Mouse (Mus musculus): Measurements from ENCODE around the gene Gm17482. TPM values are rescaled to one million over a fixed set of nuclear protein-coding genes. Genes with fewer than 3 reads are reported as not detected.

Gene Gm17482
- not detected in 2 replicates for polyA plus RNA-seq (2012; rRNA removed)

DNA sequence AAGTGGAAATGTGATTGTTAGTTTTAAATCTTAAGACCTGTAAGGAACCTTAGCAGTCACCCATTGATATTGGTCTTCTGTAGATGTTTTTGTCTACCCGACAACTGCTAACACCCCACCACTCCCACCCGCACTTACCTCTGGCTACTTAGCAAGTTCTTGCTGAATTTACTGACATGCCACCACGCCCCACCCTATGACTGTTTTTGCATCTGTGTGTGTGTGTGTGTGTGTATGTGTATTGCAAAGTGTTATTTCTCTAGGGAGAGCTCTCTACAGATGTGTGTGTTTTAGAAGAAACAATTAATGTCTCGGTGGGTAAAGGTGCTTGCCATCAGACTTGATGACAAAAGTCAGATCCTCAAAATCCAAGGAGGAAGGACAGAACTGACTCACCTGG is at the start of gene Gm17482:
TSS of gene Gm17482 (plus strand) at position 301 of the 400 bp plus-strand sequence.
- no peak within 1 kb of the TSS for H3K4me3 ChIP-seq (ENCODE audit: control insufficient read depth, low read depth, low read length)
- H3K27me3 ChIP-seq (ENCODE audit: control insufficient read depth, insufficient read depth, low read length) = no peaks in the 10 kb centered on the region
- TF ChIP-seq POLR2A (IDR thresholded peaks at IDR 0.05; ENCODE audit: control insufficient read depth, low read depth, low read length) = no peak
- no peak for TF ChIP-seq CTCF (IDR thresholded peaks at IDR 0.05; ENCODE audit: control insufficient read depth, insufficient read depth, insufficient replicate concordance, low read depth, low read length)
- H3K4me1 ChIP-seq (ENCODE audit: control insufficient read depth, insufficient read depth, low read length) = no peaks in the 10 kb centered on the region
- no peak within 1 kb of the TSS for H3K27ac ChIP-seq (ENCODE audit: control insufficient read depth, insufficient read depth, low read depth, low read length)
- no peaks in the 10 kb centered on the region for H3K36me3 ChIP-seq (ENCODE audit: control insufficient read depth, insufficient read depth, low read length)

DNA sequence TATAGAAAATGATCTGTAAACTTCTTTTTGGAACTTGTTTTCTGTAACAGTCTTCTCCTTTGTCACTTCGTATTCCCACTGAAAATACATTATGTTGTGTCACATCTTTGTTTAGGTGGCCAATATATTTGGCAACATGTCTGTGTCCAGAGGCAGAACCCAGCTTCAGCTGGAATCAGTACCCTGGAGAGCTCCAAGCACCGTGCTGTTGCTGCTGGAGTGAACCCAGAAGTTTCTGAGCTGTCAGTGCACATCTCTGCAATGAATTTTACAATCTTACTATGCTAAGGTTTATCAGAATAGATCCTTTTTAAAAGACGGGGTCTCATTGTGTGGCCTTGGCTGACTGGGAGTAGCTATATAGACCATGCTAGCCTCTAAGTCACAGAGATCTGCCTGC is 48.3 kb upstream of the Gm17482 start:
- TF ChIP-seq POLR2A (IDR thresholded peaks at IDR 0.05; ENCODE audit: control insufficient read depth, low read depth, low read length) = no peak
- no peak for TF ChIP-seq CTCF (IDR thresholded peaks at IDR 0.05; ENCODE audit: control insufficient read depth, insufficient read depth, insufficient replicate concordance, low read depth, low read length)
- no peak overlapping the region for H3K27ac ChIP-seq (ENCODE audit: control insufficient read depth, insufficient read depth, low read depth, low read length)
- H3K27me3 ChIP-seq (ENCODE audit: control insufficient read depth, insufficient read depth, low read length) = no peaks in the 10 kb centered on the region
- no peak overlapping the region for H3K4me3 ChIP-seq (ENCODE audit: control insufficient read depth, low read depth, low read length)
- no peaks in the 10 kb centered on the region for H3K36me3 ChIP-seq (ENCODE audit: control insufficient read depth, insufficient read depth, low read length)
- H3K4me1 ChIP-seq (ENCODE audit: control insufficient read depth, insufficient read depth, low read length) = no peaks in the 10 kb centered on the region

DNA sequence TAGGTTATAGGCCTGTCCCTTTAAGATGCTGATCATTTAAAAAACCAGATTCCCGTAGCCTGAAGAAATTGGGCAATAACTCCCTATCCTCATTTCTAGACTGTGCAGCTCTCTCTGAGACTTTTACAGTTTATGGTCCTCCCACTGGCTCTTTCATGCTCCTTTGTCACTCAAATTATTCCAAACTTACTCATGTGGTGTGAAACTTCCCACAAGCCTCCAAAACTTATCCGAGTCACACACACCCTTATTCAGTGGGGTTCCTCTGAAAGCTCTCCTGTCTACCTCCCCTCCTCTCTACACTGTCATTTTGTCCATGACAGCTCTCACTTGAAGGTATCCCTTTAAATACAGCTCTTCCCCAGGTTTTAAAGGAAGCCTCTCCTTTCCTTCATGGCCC is 46.0 kb upstream of the Gm17482 start:
- Histone ChIP-seq H3K27me3 (ENCODE audit: control insufficient read depth, insufficient read depth, low read length) (no peaks in the 10 kb centered on the region), H3K27ac (ENCODE audit: control insufficient read depth, insufficient read depth, low read depth, low read length) (no peak overlapping the region), H3K4me1 (ENCODE audit: control insufficient read depth, insufficient read depth, low read length) (no peaks in the 10 kb centered on the region), H3K36me3 (ENCODE audit: control insufficient read depth, insufficient read depth, low read length) (no peaks in the 10 kb centered on the region), H3K4me3 (ENCODE audit: control insufficient read depth, low read depth, low read length) (no peak overlapping the region)
- TF ChIP-seq POLR2A (IDR thresholded peaks at IDR 0.05; ENCODE audit: control insufficient read depth, low read depth, low read length) (no peak), CTCF (IDR thresholded peaks at IDR 0.05; ENCODE audit: control insufficient read depth, insufficient read depth, insufficient replicate concordance, low read depth, low read length) (no peak)

DNA sequence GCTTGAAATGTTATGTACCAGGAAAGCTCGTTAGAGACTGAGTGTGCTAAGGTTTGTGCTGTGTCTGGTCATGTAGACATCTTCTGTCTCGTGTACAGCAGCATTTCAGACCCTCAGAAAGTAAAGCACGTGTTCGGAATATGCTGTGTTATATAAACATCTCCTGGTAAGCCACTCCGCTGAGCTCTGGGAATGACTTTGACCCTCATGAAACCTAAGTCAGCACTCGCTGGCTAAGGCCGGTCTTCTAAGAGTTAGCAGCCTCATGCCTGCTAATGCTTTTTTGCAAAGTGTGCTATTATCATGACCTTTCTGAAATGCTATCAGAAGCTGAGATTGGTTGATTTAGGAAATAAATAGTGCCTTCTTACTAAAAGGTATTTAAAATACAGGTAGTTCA is 36.0 kb upstream of the Gm17482 start:
- Histone ChIP-seq H3K36me3 (ENCODE audit: control insufficient read depth, insufficient read depth, low read length) (no peaks in the 10 kb centered on the region), H3K27ac (ENCODE audit: control insufficient read depth, insufficient read depth, low read depth, low read length) (no peak overlapping the region), H3K27me3 (ENCODE audit: control insufficient read depth, insufficient read depth, low read length) (no peaks in the 10 kb centered on the region), H3K4me1 (ENCODE audit: control insufficient read depth, insufficient read depth, low read length) (no peaks in the 10 kb centered on the region), H3K4me3 (ENCODE audit: control insufficient read depth, low read depth, low read length) (no peak overlapping the region)
- no peak for TF ChIP-seq CTCF (IDR thresholded peaks at IDR 0.05; ENCODE audit: control insufficient read depth, insufficient read depth, insufficient replicate concordance, low read depth, low read length)
- no peak for TF ChIP-seq POLR2A (IDR thresholded peaks at IDR 0.05; ENCODE audit: control insufficient read depth, low read depth, low read length)

DNA sequence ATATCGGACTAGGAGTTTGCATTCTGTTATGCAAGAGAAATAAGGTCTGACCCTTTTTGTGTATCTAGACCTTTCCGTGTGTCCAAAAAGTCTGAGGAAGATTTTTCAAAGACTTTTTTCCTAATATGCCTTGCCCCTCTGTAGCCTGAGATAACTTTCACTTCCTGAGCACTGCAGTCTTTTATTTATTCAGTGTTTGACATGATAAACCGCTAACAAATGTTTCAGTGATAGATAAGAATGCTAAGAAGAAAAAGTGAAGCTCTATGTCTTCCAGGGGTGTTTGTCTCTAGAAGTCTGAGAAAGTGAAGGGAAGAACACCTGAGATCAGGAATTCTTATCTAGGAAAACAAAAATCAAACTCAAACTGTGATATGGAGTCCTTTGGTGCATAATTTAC is 26.4 kb upstream of the Gm17482 start:
- no peaks in the 10 kb centered on the region for H3K4me1 ChIP-seq (ENCODE audit: control insufficient read depth, insufficient read depth, low read length)
- no peaks in the 10 kb centered on the region for H3K36me3 ChIP-seq (ENCODE audit: control insufficient read depth, insufficient read depth, low read length)
- H3K27ac ChIP-seq (ENCODE audit: control insufficient read depth, insufficient read depth, low read depth, low read length) = no peak overlapping the region
- TF ChIP-seq CTCF (IDR thresholded peaks at IDR 0.05; ENCODE audit: control insufficient read depth, insufficient read depth, insufficient replicate concordance, low read depth, low read length) (no peak), POLR2A (IDR thresholded peaks at IDR 0.05; ENCODE audit: control insufficient read depth, low read depth, low read length) (no peak)
- no peaks in the 10 kb centered on the region for H3K27me3 ChIP-seq (ENCODE audit: control insufficient read depth, insufficient read depth, low read length)
- no peak overlapping the region for H3K4me3 ChIP-seq (ENCODE audit: control insufficient read depth, low read depth, low read length)

DNA sequence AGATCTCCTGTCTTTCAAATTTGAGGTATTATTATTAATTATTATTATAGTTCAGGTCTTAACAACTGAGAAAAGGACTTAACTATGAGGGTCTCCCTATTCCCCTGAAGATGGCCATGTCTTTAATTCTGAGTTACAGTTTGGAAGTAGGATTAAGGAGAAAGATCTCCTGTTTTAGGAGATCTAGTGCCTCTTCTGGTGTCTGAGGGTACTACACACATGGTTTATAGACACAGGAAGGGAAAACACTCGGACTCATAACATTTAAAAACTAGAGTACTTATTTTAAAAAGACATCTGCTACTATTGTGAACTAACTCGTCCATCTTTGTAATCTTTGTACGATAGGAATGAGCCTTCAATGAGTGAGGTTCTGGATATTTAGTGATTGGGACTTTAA is 24.1 kb upstream of the Gm17482 start:
- Histone ChIP-seq H3K4me1 (ENCODE audit: control insufficient read depth, insufficient read depth, low read length) (no peaks in the 10 kb centered on the region), H3K4me3 (ENCODE audit: control insufficient read depth, low read depth, low read length) (no peak overlapping the region), H3K27ac (ENCODE audit: control insufficient read depth, insufficient read depth, low read depth, low read length) (no peak overlapping the region), H3K36me3 (ENCODE audit: control insufficient read depth, insufficient read depth, low read length) (no peaks in the 10 kb centered on the region), H3K27me3 (ENCODE audit: control insufficient read depth, insufficient read depth, low read length) (no peaks in the 10 kb centered on the region)
- TF ChIP-seq POLR2A (IDR thresholded peaks at IDR 0.05; ENCODE audit: control insufficient read depth, low read depth, low read length) (no peak), CTCF (IDR thresholded peaks at IDR 0.05; ENCODE audit: control insufficient read depth, insufficient read depth, insufficient replicate concordance, low read depth, low read length) (no peak)

DNA sequence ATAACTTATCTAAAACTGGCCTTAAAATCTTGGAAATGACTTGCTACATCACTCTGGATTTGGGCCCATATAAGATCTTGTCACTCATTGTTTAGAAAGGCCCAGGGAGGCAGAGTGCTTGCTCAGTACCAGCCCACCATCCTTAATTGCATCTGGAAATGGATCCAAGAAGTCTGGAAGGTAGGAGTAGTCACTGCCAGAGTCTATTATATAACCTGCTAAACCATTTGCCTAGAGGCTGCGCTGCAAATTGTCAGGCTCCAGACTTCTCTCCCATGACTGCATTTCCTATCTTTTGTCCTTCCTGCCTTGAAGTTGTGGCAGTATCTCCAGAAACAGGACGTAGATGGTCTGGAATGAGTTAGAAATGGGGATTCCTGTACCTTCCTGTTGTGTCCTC is 17.0 kb upstream of the Gm17482 start:
- Histone ChIP-seq H3K4me1 (ENCODE audit: control insufficient read depth, insufficient read depth, low read length) (no peaks in the 10 kb centered on the region), H3K4me3 (ENCODE audit: control insufficient read depth, low read depth, low read length) (no peak overlapping the region), H3K27ac (ENCODE audit: control insufficient read depth, insufficient read depth, low read depth, low read length) (no peak overlapping the region), H3K27me3 (ENCODE audit: control insufficient read depth, insufficient read depth, low read length) (no peaks in the 10 kb centered on the region), H3K36me3 (ENCODE audit: control insufficient read depth, insufficient read depth, low read length) (no peaks in the 10 kb centered on the region)
- no peak for TF ChIP-seq POLR2A (IDR thresholded peaks at IDR 0.05; ENCODE audit: control insufficient read depth, low read depth, low read length)
- TF ChIP-seq CTCF (IDR thresholded peaks at IDR 0.05; ENCODE audit: control insufficient read depth, insufficient read depth, insufficient replicate concordance, low read depth, low read length) = no peak

DNA sequence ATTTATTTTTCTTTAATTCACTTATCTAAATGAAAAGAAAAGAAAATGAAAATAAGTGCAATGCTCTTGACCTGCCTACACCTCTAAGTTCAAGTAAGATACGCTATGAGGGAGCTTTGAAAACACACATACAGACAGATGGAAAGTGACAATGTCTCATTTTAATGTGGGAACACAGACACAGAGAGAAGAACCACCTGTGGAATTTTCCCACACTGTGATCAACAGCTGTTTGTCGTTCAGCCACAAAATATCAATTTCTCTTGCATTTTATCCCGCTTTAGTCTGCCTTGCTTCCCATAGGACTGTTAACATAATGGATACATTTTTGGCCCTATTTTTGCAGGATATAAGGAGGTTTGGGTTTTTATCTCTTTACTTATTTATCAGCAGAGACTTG is 16.3 kb upstream of the Gm17482 start:
- Histone ChIP-seq H3K4me1 (ENCODE audit: control insufficient read depth, insufficient read depth, low read length) (no peaks in the 10 kb centered on the region), H3K27me3 (ENCODE audit: control insufficient read depth, insufficient read depth, low read length) (no peaks in the 10 kb centered on the region), H3K4me3 (ENCODE audit: control insufficient read depth, low read depth, low read length) (no peak overlapping the region), H3K36me3 (ENCODE audit: control insufficient read depth, insufficient read depth, low read length) (no peaks in the 10 kb centered on the region), H3K27ac (ENCODE audit: control insufficient read depth, insufficient read depth, low read depth, low read length) (no peak overlapping the region)
- TF ChIP-seq POLR2A (IDR thresholded peaks at IDR 0.05; ENCODE audit: control insufficient read depth, low read depth, low read length) (no peak), CTCF (IDR thresholded peaks at IDR 0.05; ENCODE audit: control insufficient read depth, insufficient read depth, insufficient replicate concordance, low read depth, low read length) (no peak)

Measured in testis, adult 2 months (tissue).